Mouse (Mus musculus): Measurements from ENCODE around the gene Cdc14b.

DNA sequence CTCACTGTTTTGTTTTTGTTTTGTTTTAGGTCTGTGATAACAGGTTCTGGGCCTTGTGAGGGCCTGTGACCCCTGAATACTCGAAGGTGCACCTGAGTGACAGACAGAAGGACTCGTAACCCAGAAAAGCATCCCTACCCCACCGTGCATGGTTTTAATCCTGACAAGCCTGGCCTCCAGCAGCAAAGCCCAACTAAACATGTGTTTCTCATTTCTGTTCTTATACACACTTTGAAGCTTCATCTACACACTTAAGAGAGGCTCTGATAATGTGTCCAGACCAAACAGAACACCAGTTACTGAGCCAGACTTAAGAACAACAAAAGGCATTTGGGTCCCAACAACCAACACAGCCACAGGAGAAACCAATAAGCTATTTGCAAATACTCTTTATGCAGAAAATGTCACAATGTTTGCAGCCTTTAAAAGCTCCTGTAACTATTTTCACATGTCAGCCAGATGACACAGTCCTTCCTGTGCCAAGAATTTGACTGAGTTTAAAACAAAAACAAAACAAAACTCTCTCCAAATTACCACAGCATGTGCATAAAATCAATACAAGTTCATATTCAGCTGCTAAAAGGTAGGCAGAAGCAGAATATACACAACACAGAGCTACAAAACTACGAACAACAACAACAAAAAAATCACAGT lies 39.9 kb downstream of the Cdc14b start:
- TF ChIP-seq CTCF (IDR thresholded peaks at IDR 0.05) (no peak), POLR2A (IDR thresholded peaks at IDR 0.05; ENCODE audit: insufficient read depth, low read depth, low read length) (no peak)
